Mouse (Mus musculus): Measurements from ENCODE around the gene Jaml.

The Jaml gene

DNA sequence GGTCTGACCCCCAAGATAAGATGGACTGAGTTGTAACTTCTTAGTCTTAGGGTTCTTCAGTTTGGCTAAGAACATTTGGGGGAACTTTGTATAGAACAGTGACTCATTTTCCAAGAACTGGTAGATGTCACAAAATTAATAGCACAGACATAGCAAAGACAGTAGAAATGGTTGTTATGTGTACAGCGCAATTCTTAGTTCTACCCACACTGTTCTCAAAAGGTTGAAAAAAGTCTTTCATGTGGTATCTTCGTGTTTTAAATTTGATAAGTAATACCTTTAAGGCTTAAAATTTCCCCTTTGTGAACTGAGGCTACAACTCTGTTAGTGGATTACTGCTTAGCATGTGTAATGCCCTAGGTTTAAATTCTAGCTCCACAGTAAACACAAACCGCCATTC lies 4.1 kb downstream of the Jaml start:
- WGBS: 86% methylated on average over 3 of the region's 3 CpGs

DNA sequence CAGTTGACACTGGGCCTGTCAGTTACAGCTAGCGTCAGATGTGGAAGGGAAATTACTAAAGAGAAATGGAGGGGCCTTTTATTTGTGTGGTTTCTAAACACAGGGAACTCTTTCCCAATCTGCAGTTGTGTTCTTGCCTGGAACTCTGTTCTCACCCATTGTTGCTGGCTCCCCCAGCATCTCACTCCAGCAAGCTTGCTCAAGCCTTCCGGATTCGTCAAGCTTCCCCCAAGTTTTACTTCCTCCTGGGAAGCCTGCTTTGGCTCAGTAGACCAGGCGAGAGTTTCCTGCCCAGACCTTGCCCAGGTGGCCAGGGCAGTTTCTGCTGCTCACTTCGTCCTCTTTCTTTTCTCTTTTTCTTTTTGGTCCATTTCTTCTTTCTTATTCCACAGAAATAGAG lies 5.6 kb downstream of the Jaml start:
- 75% methylated on average over 5 of the region's 5 CpGs for WGBS

DNA sequence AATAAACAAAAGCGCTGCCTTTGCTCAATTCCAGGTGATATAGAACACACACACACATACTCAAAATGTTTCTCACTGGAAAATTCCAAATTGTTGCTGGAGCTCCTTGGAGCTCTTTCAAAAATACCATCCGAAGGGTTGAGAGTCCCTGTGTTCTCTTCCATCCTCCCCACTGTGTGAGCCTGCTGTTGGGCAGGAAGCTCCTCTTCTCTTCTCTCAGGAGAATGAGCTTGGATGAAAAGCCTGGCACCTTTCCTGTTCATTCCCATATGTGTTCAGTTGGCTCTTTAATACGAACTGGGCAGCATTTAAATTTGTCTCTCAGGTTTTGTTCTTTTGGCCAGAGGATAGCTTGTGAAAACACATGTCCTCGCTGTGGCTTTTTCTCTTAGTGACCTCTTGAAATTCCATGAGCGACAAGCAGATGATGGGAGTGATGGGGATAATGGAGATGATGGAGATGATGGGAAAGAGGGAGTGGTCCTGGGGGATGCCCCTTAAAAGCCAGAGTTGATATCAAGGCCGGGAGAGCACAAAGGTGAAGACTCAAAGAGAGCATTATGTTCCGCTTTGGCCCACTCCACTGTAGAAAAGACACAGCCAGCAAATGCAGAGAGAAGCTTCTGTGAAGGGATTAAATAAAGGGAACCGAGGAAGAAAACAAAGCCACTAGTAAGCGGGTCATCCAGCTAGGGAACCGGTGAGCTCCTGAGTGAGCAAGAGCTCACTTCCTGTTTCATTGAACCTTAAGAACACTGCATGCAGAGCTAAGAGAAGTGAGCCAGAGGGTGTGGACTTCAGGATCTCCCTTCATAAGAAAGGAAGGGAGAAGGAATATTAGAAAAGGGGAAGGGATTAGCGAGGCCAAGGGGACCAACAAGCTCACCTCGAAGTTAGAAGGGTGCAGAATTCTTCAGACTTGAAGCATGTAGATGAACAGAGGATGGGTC lies 7.0 kb downstream of the Jaml start:
- WGBS: 68% methylated on average over 12 of the region's 12 CpGs

DNA sequence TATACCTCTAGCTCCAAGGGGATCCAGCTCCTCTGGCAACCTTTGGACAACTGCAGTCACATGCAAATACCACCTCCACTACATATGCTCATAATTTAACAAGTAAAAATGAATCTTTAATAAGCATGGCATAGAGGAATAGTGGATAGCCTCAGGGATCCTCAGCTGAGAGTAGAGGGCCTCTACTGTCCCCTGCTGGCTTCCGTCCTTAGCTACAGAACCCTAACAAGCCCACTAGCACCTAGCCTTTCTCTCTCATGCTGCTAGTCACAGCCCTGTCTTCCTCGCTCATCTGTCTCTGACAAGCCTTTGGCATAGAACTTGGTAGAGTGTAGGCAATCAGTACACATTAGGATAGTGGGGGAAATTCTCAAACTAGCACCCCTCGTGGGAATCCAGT lies 11.8 kb downstream of the Jaml start:
- 82% methylated on average over 3 of the region's 3 CpGs for WGBS

DNA sequence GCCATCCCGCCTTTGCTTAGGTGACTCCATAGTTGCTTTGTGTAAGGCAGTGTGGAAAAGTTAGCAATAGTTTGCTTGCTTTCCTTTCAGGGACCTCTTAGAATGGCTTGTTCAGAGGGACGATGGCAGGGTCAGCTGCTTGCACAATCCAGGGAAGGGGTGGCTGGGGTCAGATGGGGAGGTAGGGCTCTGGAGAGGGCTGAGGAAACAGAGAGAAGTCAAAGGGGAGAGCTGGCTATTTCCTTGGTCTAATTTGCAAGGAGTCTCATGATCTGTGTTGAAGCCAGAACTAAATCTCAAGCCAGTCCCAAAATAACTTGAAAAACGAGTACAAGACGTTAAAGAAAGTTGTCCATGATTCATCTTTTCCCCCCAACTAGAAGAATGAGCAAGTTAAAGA lies 13.7 kb downstream of the Jaml start:
- WGBS: 45% methylated on average over 4 of the region's 4 CpGs

DNA sequence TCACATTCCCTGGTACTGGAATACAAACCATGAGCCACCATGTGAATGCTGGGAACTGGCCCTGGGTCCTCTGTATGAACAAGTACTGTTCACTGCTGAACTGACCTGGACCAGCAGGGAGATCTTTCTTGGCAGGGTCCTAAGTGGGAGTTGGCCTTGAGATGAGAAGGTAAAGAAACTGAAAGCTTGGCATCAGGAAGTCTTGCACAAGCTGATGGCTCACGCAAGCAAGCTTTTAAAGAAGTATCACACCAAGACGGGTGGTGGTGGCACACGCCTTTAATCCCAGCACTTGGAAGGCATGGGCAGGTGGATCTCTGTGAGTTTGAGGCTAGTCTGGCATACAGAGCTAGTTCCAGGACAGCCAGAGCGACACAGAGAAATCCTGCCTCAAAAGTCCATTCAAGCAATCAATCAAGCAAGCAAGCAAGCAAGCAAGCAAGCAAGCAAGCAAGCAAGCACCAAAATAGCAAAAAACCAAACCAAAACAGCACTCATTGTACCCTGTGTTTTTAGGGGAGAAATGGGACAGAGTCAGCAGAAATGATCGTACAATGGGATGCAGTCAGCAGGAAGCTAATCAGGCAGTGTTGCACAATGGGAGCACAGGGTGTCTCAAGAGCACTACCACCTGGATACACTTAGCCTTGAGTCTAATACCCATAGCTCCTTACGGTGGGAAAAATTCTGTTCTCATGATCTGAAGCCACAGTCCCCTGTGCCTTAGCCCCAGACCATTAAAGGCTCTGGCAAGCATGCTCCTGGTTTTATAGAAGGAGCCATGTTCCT lies 16.4 kb downstream of the Jaml start:
- 82% methylated on average over 6 of the region's 6 CpGs for WGBS

DNA sequence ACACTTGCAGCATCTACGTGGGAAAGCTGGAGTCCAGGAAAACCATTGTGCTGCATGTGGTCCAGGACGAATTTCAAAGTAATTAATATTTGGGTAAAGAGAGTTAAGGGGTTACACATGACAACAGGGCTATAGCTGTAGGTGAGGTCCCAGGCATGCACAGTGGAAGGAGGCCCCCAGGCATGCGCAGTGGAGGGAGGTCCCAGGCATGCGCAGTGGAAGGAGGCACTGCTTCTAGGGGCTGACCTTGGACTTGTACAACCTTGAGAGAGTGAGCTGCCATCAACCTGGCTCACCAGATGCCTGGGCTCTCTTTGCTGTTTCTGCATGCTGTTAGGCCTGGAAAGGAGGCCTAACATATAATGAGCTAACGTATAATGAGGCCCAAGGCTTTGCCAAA lies 18.9 kb downstream of the Jaml start:
- 88% methylated on average over 5 of the region's 5 CpGs for whole genome bisulfite sequencing

DNA sequence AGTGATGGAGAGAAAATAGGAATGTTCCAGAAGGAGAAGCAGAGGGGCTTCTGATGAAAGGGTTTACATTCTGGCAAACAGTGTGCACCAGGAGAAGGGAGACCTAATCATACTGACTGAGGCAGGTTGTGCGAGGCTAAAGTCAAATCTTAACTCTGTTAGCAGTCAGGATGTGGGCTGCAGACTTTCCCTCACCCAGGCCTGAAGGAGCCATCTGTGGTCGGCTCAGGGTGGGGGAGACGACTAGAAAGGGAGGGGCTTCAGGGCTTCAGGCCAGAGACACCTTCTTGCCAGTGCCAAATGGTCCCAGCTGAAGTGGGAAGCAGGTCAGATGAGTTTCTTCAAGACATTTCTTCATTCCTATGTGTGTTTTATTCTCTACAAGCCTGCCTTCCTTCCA lies 19.4 kb downstream of the Jaml start:
- 47% methylated on average over 3 of the region's 3 CpGs for WGBS

DNA sequence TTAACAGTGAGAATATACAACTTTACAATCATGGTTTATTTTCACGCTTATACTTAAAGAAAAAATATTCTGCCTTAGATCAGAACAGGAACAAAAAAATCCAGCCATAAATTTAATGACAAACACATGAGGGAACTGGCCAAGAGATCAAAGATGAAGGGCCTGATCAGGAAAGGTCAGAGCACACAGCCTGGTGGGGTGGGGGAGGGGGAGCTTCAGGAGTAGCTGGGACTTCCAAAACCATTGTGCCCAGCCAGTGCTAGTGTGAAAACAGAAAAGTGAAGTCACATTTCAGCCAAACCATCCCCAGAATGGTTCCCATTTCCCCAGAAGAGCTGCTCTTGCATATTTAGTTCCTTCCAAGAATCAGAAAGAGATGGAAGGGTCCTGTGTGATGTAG lies 23.5 kb downstream of the Jaml start:
- WGBS: 88% methylated on average over 1 of the region's 1 CpGs

DNA sequence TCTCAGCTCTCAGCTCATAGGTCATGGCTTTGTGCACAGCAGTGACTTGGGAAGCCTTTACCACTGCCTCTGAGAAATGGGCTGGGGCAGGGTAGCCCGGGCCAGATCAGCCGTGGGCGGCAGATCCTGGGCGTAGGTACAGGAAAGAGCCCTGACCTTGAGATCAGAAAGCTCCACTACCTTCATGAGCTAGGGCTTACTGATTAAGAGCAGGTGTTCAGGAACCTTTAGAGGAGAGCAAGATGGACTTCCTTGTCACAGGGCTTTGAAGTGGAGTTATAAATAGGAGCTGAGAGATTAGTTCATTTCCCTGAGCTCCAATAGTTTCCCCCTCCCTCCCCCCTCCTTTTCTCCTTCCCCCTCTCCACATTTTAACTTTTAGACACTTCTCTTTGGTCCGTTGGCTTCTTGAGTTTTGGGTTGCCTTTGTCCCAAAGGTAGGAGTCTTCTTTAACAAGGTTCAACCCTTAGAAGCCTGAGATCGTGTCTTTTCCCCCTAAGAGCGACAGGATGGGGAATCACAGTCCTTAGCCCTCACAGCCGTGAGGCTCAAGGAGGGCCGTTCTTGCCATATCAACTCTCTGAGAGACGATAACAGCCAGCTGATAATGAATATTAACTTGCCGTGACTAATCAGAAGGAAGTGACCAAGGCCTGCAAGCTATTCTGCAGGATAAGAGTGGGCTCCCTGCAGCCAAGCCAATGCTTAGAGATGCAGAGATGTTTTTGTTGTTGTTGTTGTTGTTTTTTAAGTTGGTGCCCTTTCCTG lies 24.4 kb downstream of the Jaml start:
- 82% methylated on average over 11 of the region's 11 CpGs for WGBS

DNA sequence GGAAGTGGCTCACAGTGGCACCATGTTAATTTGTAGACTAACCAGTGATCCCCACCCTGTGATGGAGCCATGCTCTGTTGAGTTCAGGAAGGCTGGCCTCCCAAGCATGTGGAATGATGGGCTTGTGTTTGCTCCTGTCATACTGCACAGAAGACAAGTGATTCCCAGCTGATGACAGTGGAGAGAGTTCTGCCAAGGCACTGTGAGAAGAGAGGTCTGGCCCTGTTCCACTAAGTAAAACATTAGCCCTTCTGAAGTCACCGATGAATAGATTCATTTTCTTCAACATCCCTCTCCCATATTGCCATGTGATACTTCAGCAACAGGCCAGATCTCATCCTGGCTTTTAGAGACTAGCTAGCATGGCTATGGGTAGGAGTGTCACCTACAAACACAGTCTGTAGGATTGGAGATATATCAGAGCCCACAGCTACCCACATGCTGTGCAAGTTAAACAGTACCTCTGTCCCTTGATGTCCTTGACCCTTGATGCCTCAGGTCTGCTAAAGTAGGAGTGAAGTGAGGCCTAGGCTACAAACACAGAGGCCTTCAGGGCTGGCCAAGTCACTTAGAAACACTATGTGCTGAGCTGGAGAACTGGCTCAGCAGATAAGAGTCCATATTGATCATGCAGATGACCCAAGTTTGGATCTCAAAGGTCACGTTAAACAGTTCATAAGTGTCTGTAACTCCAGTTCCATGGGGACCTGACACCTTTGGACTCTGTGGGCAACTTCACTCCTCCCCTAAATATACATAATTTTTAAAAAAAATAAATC lies 26.8 kb downstream of the Jaml start:
- 88% methylated on average over 2 of the region's 2 CpGs for WGBS

DNA sequence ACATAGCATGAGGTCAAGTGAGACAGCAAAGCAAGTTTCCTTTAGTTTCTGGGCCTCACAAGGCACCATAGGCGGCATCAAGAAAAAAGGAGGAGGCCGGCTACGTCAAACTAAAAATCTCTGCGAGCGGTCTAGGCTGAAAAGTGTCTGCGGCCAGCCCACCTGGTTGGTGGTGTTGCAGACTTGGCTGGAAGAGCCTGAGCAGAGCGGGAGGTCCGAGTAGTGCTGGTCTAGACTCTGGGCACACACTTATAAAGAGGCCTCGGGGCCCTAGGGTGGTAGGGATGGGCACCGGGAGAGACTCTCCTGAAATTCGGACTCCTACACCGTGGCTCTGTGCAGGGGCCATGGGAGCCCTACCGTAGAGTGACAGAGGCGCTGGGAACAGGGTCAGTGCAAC lies 36.7 kb downstream of the Jaml start:
- 9% methylated on average over 14 of the region's 14 CpGs for WGBS

DNA sequence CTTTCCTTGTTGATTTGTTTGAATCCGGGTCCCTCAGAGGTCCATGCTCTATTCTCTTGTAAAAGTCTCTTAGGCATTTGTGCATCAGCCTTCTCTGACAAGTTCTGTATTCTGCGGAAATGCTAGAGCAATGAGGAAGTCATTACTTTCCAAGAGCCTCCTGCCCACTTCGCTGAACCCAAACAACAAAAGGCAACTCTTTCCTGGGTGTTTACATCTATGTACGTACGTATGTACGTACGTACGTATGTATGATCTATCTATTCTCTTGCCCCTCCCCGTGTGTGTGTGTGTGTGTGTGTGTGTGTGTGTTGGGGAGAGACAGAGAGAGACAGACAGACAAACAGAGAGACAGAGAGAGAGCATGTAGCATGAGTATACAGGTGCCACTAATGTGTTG lies 37.8 kb downstream of the Jaml start:
- 70% methylated on average over 9 of the region's 9 CpGs for WGBS

DNA sequence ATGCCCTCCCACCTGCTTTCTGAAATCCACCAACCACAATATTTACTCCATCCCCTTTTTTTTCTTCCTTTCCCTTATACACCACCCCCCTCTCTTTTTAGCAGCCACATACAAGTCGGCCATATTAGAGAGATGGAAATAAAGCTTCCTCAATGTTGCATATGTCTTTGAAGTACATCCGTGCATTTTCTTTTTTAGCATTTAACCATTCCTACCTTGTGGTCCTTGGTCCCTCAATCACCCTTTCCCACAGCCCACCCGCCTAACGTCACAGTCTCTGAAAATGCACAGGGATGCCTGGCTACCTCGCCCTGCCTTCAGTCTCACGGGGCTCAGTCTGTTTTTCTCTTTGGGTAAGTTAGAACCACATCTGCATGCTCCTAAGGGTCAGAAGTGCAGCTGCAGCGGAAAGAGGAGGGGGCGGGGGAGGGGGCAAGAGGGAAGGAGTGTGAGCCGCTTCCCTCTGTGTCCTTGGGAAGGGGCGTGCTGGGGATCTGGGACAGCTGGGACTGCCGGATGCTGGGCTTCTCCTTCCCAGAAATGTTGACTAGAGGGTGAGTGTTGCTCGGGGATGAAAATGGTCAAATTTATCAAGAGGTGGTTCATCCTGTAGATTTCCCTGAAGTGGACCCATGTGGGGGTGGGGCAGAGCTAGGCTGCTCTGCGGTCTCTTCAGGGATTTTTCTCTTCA lies 38.9 kb downstream of the Jaml start, which contains the start of gene Scn2b:
Scn2b (plus strand) TSS at position 42 of the 691 bp plus-strand sequence.
- 3% methylated on average over 13 of the region's 13 CpGs for WGBS

DNA sequence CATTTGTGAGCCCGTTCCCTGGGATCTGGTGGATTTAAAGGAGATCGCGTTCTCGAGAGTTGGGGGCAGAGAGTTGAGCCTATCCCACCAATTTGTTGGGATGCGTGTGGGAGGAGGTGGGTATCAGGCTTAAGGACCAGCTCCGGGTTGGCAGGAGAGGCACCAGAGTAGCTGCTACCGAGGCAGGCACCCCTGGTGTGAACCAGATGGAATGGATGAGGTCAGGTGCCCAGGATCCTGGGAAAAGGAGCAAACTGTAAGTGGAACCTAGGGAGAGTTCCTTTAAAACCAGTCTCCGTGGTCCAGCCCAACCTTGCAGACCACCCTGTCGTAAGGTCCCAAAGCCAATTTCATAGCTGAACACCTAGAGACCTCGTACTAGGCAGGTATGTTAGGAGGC lies 39.6 kb downstream of the Jaml start:
- 20% methylated on average over 10 of the region's 10 CpGs for whole genome bisulfite sequencing

DNA sequence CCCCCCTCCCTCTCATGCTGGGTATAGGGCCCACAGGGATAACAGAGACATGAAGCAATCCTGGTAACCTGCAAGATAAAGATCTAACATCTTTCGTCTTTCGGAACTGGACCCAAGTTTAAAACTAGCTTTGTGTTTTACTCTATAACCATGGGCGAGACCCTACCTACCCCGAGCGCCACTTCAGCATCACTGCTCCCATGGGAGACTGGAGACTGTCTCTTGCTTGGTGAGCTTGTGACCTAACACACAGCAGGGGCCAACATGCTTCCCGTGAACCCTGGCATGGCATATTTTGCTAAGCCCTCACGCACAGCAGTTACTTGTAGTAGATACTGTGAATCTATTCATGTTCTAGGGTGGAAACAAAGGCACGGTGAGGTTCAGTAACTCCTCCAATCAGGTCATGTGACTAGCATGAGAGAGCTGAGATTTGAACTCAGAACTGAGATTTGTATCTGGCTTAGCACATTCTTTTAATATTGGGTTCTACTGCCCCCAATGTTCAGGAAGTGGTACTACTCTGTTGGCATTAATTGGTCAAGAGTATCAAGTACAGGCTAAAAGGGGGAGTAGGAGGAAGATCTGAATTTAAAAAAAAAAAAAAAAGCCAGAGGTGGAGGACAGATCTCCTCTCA lies 40.5 kb downstream of the Jaml start:
- 91% methylated on average over 8 of the region's 8 CpGs for WGBS

DNA sequence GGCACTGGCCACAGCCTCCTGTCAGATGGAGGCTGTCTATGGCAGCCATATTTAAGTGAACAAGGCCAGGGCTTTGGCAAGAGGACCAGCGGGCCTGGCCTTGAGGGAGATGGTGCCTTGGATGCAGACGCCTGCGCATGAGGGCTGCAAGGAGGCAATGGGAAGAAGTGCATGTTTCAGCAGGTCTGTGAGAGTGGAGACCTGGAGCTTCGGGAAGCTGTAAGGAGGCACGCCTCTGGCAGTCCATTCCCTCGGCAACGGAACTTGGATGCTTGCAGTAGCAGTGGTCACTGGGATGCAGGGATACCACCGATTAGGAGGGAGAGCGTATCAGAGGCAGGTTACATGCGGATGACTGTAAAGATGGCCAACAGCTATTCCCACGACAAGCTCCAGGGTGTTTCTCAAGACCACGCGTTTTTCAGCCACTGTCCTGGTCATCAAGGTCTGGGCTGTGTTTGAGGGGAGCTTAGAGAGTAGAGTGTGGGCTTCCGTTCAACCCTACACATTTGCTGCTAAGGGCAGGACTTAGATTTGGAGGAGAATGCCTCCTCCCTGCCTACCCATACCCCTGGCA lies 41.1 kb downstream of the Jaml start:
- WGBS: 88% methylated on average over 14 of the region's 14 CpGs

DNA sequence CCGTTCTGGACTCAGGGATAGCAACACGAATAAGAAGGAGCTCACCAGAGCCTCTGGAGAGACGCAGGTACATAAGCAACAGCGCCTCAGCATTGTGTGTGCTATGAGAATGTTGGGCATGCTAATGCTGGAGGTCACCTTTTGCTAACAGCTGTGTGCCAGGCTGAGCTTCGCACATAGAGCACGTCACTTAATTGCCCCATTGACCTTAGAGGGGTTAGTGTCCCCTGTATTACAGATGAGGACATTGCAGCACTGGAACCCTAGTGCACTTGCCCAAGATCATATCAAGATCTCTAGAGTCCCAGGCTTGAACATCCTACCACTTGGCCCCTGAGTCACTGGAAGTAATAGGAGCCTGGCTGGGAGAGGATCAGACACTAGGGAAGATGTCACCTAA lies 41.6 kb downstream of the Jaml start:
- WGBS: 72% methylated on average over 6 of the region's 6 CpGs

DNA sequence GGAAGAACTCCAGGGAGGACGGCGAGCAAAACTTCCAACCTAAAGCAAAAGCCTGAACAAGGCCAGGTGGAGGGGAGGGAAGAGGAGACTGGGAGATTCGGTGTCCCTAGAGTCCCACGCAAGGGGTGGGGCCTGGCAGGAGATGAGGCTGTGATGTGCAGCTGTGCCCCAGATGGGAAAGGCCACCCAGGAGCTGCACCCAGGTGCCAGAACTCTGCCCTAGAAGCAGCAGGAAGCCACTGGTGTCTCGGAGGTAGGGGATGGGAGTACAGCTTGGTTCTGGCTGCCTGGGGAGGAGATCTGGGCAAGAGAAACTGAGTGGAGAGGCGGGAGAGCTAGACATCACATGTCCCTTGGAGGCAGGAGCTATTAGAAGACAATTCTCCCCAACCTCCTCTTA lies 42.0 kb downstream of the Jaml start:
- WGBS: 37% methylated on average over 6 of the region's 6 CpGs

DNA sequence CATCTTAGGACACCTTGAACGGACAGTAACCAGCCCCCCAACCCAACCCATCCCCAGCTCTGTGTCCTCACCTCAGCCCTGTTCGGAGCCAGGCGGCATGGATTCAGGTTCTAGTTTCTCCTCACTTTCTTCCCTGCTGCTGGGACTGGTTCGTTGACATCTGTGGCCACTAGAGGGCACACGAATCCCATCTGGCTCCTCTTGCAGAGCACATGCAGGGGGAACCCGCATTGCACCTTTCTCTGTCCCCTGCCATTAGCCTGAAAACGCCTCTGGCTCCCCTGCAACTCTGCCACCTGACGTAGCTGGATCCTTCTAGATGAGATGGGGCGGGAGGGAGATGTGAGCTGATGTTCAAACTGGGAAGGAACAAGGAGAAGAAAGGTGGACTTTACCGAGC lies 42.8 kb downstream of the Jaml start:
- 2% methylated on average over 10 of the region's 10 CpGs for WGBS
